Mouse (Mus musculus): ENCODE data around the gene Cnot2.

DNA sequence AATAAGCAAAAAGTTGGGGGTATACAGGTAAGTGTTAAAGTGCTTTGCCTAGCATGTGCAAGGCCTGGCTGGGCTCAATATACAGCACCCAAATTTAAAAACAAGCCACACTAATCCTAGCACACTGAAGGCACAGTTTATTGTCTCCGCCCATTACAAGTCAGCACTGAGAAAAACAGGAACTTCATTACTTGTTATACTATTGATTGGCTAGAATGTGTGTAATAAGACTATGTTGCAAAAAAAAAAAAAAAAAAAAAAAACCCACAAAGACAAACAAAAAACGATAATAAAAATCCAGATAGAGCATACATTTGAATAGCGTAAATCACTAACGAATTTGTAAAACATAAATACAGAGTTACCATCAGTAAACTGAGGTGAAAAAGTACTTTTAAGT lies 66.2 kb downstream of the Cnot2 start:
- TF ChIP-seq CTCF (IDR thresholded peaks at IDR 0.05; ENCODE audit: control insufficient read depth, insufficient read depth, insufficient read length) = no peak
- TF ChIP-seq MAX (IDR thresholded peaks at IDR 0.05) = no peak
- TF ChIP-seq MYOG (IDR thresholded peaks at IDR 0.05; ENCODE audit: control insufficient read depth, extremely low read depth, insufficient read length) = no peak
- TF ChIP-seq USF1 (IDR thresholded peaks at IDR 0.05; ENCODE audit: low read depth) = no peak

Measured in C2C12 (cell line).